Mouse (Mus musculus): ENCODE measurements at regions not wholly inside any gene's neighbourhood (a gene's known extent, or its start where the extent isn't known, plus 50 kb on each side); places are given as distances from the start of the nearest gene placed in this dataset.
A peak's percentile ranks its signal among the peaks of the same experiment; 100 is the strongest.
"Not testable (repeated sequence)": the region's sequence is repeated elsewhere in the genome, so short reads cannot be mapped to it uniquely, and the experiment has no call there.

DNA sequence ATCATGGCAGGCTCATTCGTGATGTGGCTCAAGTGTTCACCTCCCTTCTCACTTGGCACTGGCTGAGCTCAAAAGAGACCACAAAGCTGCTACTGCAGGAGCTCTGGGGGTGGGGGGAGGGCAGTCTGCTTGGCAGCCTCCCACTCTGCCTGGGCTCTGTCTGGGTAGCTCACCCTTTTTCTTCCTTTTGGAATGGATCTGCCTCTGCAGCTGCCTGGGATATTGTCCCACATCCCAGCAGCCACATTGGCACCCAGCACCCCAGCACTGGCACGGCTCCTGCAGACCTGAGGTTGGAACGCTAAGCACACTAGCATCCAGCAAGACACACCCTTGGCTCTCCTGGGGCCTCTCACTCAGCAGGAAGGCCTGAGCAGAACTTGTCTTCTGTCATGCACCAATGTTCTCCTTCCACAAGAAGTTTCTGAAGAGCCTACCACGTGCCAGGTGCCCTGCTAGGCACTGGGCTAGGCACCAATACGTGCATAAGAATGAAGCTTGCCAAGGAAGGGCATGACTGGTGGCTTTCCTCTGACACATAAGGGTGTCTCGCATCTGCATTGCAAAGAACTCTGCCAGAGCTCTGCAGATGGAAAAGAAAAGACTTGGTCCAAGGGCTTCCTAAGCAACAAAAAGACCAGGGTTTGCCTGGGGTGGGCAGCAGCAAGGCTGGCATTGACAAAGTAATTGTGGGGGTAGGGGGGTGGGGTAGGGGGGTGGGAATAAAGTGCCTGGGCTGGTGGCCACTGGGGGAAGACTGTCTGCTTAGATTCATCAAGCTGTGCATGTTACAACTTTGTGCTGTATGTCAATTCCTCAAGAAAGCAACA lies 112.1 kb upstream of the Sipa1l1 start:
- DNase-seq (ENCODE audit: low spot score in 2 of 2); intact Hi-C loops (cut with DNase I): not testable (repeated sequence)

GRCm38 (mm10) chr12:82064986-82065385 lies 104.1 kb upstream of the Sipa1l1 start:
- intact Hi-C loops (cut with DNase I), result no loop called here
- no peak for DNase-seq (ENCODE audit: low spot score in 2 of 2)

DNA sequence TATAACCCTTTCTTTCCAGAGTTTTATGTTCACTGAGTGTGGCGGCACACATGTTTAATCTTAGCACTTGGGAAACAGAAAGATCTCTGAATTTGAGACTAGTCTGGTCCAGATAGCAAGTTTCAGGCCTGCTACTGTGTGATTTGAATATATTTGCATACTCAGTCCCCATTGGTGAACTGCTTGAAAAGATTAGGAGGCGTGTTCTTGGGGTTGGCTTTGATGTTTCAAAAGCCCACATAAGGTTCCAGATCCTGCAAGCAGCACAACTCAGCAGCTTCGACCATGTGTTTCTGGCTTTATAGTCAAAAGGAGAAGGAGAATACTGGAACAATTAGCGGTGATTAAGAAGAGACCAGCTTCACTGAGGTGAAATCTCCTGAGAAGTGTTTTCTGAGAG lies 102.3 kb upstream of the Sipa1l1 start:
- intact Hi-C loops (cut with DNase I), result no loop called here
- DNase-seq (ENCODE audit: low spot score in 2 of 2), result no peak

GRCm38 (mm10) chr12:82069621-82070020 lies 99.5 kb upstream of the Sipa1l1 start:
- DNase-seq (ENCODE audit: low spot score in 2 of 2), result peak in 1 of 2 experiments; percentile 23
- intact Hi-C loops (cut with DNase I), result no loop called here

- intact Hi-C loops (cut with DNase I), result no loop called here
These were observed 96.2 kb upstream of the Sipa1l1 start for GRCm38 (mm10) chr12:82072810-82073465.

GRCm38 (mm10) chr12:82075479-82076221 lies 93.5 kb upstream of the Sipa1l1 start:
- intact Hi-C loops (cut with DNase I), result loop anchor here (5.0 kb wide), 1 partner anchor 92 kb away; the partner anchor contains the start of gene Sipa1l1
- peak; percentile 57 to 77 for DNase-seq (ENCODE audit: low spot score in 2 of 2)

More at GRCm38 (mm10) chr12:82072810-82073465, 96.2 kb upstream of the Sipa1l1 start:
- peak; percentile 84 to 92 for DNase-seq (ENCODE audit: low spot score in 2 of 2)

DNA sequence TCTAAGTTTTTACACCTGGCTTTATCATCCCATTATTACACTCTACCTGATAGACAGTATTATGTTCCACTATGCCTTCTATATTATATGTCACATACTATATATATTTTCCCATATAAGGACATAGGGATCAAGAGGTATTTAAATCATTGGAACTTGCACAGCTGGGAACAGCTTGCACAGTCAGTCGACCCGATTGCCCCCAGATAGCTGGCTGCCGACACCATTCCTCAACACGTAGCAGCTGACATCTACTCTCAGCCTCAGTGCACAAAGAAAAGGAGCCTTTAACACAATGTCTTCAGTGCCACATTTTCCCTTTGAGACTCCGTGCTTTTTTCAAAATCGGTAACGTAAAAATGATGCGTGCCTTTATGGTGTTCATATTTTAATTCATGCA lies 92.4 kb upstream of the Sipa1l1 start:
- no peak for DNase-seq (ENCODE audit: low spot score in 2 of 2)
- intact Hi-C loops (cut with DNase I), result loop anchor here (5.0 kb wide), 1 partner anchor 91 kb away; the partner anchor contains the start of gene Sipa1l1

- peak; percentile 40 to 70 for DNase-seq (ENCODE audit: low spot score in 2 of 2)
- intact Hi-C loops (cut with DNase I), result loop anchor here (5.0 kb wide), 1 partner anchor 89 kb away; the partner anchor contains the start of gene Sipa1l1
These were observed 91.2 kb upstream of the Sipa1l1 start for GRCm38 (mm10) chr12:82077945-82078344.

DNA sequence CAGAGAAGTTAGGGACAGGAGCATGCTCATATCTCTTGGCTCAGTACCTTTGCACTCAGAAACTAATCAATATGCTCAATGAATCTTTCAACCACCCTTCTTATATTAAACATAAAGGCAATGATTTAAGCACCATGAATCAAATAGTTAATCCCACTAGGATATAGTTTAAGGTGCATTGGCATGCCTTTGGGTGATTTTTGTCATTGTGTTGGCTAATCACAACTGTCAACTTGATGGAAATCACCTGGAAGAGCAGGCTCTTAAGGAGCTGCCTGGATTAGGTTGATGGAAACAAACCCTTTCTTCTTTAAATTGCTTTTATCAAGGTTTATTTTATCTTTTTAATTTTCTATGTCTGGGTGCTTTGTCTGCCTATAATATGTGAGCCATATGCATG lies 90.4 kb upstream of the Sipa1l1 start:
- intact Hi-C loops (cut with DNase I), result loop anchor here (5.0 kb wide), 1 partner anchor 89 kb away; the partner anchor contains the start of gene Sipa1l1
- no peak for DNase-seq (ENCODE audit: low spot score in 2 of 2)

DNA sequence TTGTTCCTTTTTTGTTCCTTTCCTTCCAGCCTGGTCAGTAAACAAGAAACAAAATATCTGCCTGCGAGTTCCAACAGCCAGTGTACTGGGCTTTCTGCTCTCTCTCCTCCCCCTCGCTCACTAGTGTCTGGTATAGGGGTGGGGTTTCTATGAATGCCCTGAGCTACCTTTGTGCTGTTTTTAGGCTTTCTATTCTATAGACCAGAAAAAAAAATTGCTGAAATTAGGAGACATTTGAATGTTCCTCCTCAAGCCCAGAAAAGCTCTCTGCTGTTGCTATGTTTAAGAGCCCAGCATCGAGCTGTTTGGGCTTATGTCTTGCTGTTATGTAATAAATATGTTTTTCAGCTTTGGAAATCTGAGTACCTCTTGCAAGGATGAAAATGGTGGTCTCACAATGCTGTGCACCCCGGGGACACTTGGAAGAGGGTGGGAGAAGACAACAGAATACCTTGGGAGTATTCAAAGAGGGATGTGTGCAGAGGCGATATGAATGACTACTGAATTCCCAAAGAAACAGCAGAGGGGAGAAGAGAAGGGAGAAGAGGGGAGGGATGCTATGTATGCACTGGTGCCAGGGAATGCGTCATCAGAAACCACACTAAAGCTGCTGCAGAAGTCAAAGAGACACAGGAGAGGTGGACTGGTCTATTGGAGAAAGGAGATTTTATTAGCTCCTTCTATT lies 88.8 kb upstream of the Sipa1l1 start:
- intact Hi-C loops (cut with DNase I), result loop anchor here (2.0 to 5.0 kb wide), 3 partner anchors 16 to 77 kb away; no protein-coding TSS in a partner anchor

GRCm38 (mm10) chr12:82082596-82082995 lies 86.5 kb upstream of the Sipa1l1 start:
- intact Hi-C loops (cut with DNase I), result loop anchor here (5.0 kb wide), 1 partner anchor 75 kb away; no protein-coding TSS in a partner anchor

More for the DNA sequence above, 88.8 kb upstream of the Sipa1l1 start:
- peak; percentile 40 to 65 for DNase-seq (ENCODE audit: low spot score in 2 of 2)

DNA sequence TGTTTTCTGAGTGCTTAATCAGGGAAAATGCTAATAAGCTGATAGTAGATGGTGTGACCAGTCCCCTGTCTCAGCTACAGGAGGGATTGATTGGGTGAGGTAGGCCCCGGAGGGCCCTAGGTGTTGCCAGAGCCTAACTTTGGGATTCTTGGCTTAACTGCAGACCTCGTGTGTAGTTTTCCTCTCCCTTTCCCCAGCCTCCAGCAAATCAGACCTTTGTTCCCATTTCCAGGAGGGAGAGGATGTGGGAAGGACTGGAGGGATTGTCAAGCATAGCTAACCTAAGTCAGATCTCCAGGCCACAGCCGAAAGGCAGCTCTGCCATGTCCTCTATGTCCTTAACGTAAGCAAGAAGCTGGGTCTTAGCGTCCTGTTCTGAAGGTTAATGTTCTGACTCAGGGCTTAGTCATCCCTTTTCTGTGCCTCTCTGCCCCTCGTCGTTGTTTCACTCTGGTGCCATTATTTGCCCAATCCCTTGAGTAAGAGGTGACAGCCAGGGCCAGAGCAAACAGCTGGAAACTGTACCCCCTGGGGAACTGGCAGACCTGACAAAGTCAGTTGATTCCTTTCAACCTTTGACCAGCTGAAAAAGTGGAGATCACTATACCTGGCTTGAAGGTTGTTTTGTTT lies 83.2 kb upstream of the Sipa1l1 start:
- DNase-seq (ENCODE audit: low spot score in 2 of 2), result no peak
- intact Hi-C loops (cut with DNase I), result no loop called here

More at GRCm38 (mm10) chr12:82082596-82082995, 86.5 kb upstream of the Sipa1l1 start:
- DNase-seq (ENCODE audit: low spot score in 2 of 2), result not testable (repeated sequence)

DNA sequence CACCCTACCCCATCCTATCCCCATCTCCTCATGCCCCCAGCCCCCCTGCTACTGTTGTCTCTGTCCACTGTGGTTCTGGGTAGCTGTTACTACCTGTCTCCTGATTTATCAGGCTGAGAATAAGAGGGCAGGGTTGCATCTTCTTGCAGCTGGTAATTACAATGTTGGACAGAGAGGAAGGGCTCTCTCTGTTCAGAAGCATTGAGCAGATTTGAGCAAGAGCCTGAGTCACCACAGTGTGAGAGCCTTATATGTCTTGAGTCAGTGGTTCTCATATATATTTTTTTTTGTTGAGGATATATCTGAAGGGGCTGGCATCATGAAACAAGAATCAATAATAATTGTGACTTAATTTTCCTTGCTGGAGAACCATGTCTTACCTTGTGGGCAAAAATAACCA lies 82.7 kb upstream of the Sipa1l1 start:
- intact Hi-C loops (cut with DNase I), result no loop called here
- no peak for DNase-seq (ENCODE audit: low spot score in 2 of 2)

DNA sequence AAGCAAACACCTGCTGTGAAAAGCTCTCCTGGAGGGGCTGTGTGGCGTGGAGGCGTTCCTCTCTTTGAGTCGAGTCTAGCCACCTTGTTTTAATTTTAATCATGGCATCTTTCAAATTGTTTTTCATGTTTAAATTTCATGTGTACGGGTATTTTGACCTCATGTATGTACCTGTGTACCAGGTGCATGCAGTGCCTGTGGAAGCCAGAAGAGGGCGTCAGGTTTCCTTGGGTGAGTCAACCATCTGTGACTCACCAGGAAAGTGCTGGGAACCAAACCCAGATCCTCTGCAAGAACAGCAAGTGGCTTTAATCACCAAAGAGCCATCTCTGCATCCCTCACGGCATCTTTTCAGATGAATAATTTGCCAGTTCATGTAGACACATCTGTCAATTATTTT lies 79.8 kb upstream of the Sipa1l1 start:
- no peak for DNase-seq (ENCODE audit: low spot score in 2 of 2)
- intact Hi-C loops (cut with DNase I), result no loop called here

- intact Hi-C loops (cut with DNase I), result no loop called here
- no peak for DNase-seq (ENCODE audit: low spot score in 2 of 2)
These were observed 75.8 kb upstream of the Sipa1l1 start for GRCm38 (mm10) chr12:82093317-82093716.

GRCm38 (mm10) chr12:82095396-82095795 lies 73.7 kb upstream of the Sipa1l1 start:
- intact Hi-C loops (cut with DNase I), result loop anchor here (5.0 kb wide), 1 partner anchor 77 kb away; no protein-coding TSS in a partner anchor

DNA sequence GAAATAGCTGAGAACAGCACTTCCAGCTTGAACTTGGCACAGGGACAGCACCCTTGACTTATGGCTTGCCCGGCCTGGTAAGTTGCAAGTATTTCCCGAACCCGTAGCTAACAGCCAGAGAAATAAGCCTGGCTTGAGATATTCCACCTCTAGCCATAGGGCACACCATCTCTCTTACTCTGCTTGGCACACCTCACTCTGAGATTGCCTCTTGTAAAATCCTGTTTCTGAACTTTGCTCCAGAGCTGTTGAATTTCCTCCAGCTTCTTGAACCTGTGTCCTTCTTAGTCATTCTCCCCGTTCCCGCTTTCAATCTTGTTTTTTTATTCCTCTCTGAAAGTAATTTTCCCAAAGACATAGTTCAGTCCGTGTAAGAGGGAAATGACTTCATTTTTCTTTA lies 72.0 kb upstream of the Sipa1l1 start:
- intact Hi-C loops (cut with DNase I), result loop anchor here (2.0 to 5.0 kb wide), 2 partner anchors 16 to 75 kb away; no protein-coding TSS in a partner anchor
- DNase-seq (ENCODE audit: low spot score in 2 of 2), result no peak

More at GRCm38 (mm10) chr12:82095396-82095795, 73.7 kb upstream of the Sipa1l1 start:
- DNase-seq (ENCODE audit: low spot score in 2 of 2), result no peak

DNA sequence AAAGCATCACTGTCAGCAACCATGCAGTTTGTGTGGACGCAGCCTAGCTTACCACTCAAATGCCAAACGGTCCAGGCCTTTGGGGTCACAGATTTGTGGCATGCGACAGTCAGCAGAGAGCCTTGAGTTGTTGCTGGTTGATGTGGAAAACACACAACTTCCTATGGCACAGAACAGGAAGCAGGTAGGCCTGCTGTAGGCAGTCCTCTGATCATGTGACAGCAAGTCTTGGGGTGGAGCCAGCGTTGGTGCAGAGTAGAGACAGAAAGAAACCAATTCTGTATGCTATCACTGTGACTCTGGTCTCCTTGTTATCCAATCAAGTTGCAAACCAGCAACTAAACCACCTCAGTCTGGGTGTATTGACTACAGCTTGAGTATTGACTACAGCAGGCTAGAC lies 71.5 kb upstream of the Sipa1l1 start:
- intact Hi-C loops (cut with DNase I), result loop anchor here (2.0 to 5.0 kb wide), 2 partner anchors 17 to 75 kb away; no protein-coding TSS in a partner anchor
- no peak for DNase-seq (ENCODE audit: low spot score in 2 of 2)
